Mouse (Mus musculus) embryonic facial prominence, embryonic 15.5 days (tissue): ENCODE data around the gene Dzip1. TPM values are rescaled to one million over a fixed set of nuclear protein-coding genes. Genes with fewer than 3 reads are reported as not detected.

Experiments used
- ATAC-seq: fragments of 200-750 bp; cut with Nextera tagmentation; 2 replicates; pipeline ENCODE4 v1.8.0; 2017; ENCODE audit warnings: low read depth, moderate TSS enrichment; ENCODE audit not compliant: insufficient number of reproducible peaks, low FRiP score, low TSS enrichment
- H3K27ac ChIP-seq: fragments of 300-500 bp; sonication (generic); replicated peaks from 2 replicates; pipeline ENCODE4 v1.5.1; 2015; ENCODE audit warnings: mild to moderate bottlenecking, inconsistent platforms
- H3K27me3 ChIP-seq: fragments of 300-500 bp; sonication (generic); 2 replicates; pipeline ENCODE4 v1.6.1; 2015; ENCODE audit warnings: inconsistent platforms
- H3K36me3 ChIP-seq: fragments of 300-500 bp; sonication (generic); 2 replicates; pipeline ENCODE4 v1.6.1; 2015; ENCODE audit warnings: mild to moderate bottlenecking, inconsistent platforms
- H3K4me1 ChIP-seq: fragments of 300-500 bp; sonication (generic); 2 replicates; pipeline ENCODE4 v1.6.1; 2015; ENCODE audit warnings: inconsistent platforms
- H3K4me2 ChIP-seq: fragments of 300-500 bp; sonication (generic); replicated peaks from 2 replicates; pipeline ENCODE4 v1.6.1; 2015; ENCODE audit warnings: mild to moderate bottlenecking, inconsistent platforms
- H3K4me3 ChIP-seq: fragments of 300-500 bp; sonication (generic); replicated peaks from 2 replicates; pipeline ENCODE4 v1.5.1; 2015; ENCODE audit warnings: mild to moderate bottlenecking, inconsistent platforms
- H3K9ac ChIP-seq: fragments of 300-500 bp; sonication (generic); 2 replicates; pipeline ENCODE4 v1.6.1; 2015; ENCODE audit warnings: inconsistent platforms
- H3K9me3 ChIP-seq: fragments of 300-500 bp; sonication (generic); replicated peaks from 2 replicates; pipeline ENCODE4 v1.6.1; 2016; ENCODE audit warnings: inconsistent platforms
- WGBS: fragments of 180-500 bp; shearing (Covaris S2); methylation state at CpG from one replicate; pipeline ENCODE4 v1.1.7; 2015; 5-methylcytosine and 5-hydroxymethylcytosine counted together
- polyA plus RNA-seq: library from polyadenylated mRNA; unstranded; fragments of >200 nt; fragmentation: Nextera tagmentation; extraction: Ambion mirVana; gene quantifications from 2 replicates; pipeline ENCODE4 v1.2.1, GENCODE M21; 2015

Dzip1 gene
- polyA plus RNA-seq, 1 experiment from 2014 or later, result 24.0 TPM

- Histone ChIP-seq H3K9ac (no peak overlapping the region), H3K4me3 (no peak overlapping the region), H3K36me3 (no peaks in the 10 kb centered on the region), H3K4me1 (peaks cover 11% of the 10 kb centered on the region), H3K4me2 (no peak overlapping the region), H3K9me3 (no peaks in the 10 kb centered on the region), H3K27ac (no peak overlapping the region), H3K27me3 (no peaks in the 10 kb centered on the region)
- ATAC-seq, result no peak
- WGBS, result 66% methylated on average over 4 of the region's 4 CpGs
These were observed 93.7 kb downstream of the Dzip1 start for GRCm38 (mm10) chr14:118831597-118831996.

- Histone ChIP-seq H3K27ac (no peak overlapping the region), H3K9ac (no peak overlapping the region), H3K4me2 (no peak overlapping the region), H3K4me3 (no peak overlapping the region), H3K27me3 (no peaks in the 10 kb centered on the region), H3K9me3 (no peaks in the 10 kb centered on the region), H3K4me1 (peaks cover 11% of the 10 kb centered on the region), H3K36me3 (no peaks in the 10 kb centered on the region)
- 88% methylated on average over 11 of the region's 11 CpGs for WGBS
- no peak for ATAC-seq
These were observed 95.7 kb downstream of the Dzip1 start for GRCm38 (mm10) chr14:118829331-118830095.

GRCm38 (mm10) chr14:118827283-118827904 is 97.9 kb downstream of the Dzip1 start:
- no peak overlapping the region for H3K27ac ChIP-seq
- H3K9me3 ChIP-seq, result no peaks in the 10 kb centered on the region
- H3K27me3 ChIP-seq, result no peaks in the 10 kb centered on the region
- peaks cover 6% of the 10 kb centered on the region; the same call in 1 of the 2 replicates for H3K4me1 ChIP-seq
- ATAC-seq, result no peak
- no peak overlapping the region for H3K4me3 ChIP-seq
- H3K36me3 ChIP-seq, result no peaks in the 10 kb centered on the region
- 25% methylated on average over 7 of the region's 7 CpGs for WGBS
- no peak overlapping the region for H3K9ac ChIP-seq
- no peak overlapping the region for H3K4me2 ChIP-seq

- 71% methylated on average over 8 of the region's 8 CpGs for WGBS
- ATAC-seq, result no peak
These were observed 98.9 kb downstream of the Dzip1 start for GRCm38 (mm10) chr14:118826346-118826745.

More at GRCm38 (mm10) chr14:118826346-118826745, 98.9 kb downstream of the Dzip1 start:
- Histone ChIP-seq H3K4me3 (no peak overlapping the region), H3K4me2 (no peak overlapping the region), H3K36me3 (no peaks in the 10 kb centered on the region), H3K4me1 (peaks cover 6% of the 10 kb centered on the region; the same call in 1 of the 2 replicates), H3K9ac (no peak overlapping the region), H3K27me3 (no peaks in the 10 kb centered on the region), H3K9me3 (no peaks in the 10 kb centered on the region), H3K27ac (no peak overlapping the region)

Other genes with a start within 250 kb of the Dzip1 start
- gene Abcc4, start 219.2 kb downstream of the Dzip1 start, polyA plus RNA-seq, result 3.2 and 4.3 TPM in 2 replicates
- gene Cldn10, start 137.6 kb downstream of the Dzip1 start, polyA plus RNA-seq, result 9.3 and 11.5 TPM in 2 replicates
- 39.8 and 42.0 TPM in 2 replicates for gene Dnajc3, start 12.5 kb upstream of the Dzip1 start, polyA plus RNA-seq
- gene Uggt2, start 174.0 kb upstream of the Dzip1 start, polyA plus RNA-seq, result 9.2 and 11.1 TPM in 2 replicates
- gene Hs6st3, start 212.9 kb upstream of the Dzip1 start, polyA plus RNA-seq, result 0.19 and 0.32 TPM in 2 replicates